Mouse (Mus musculus) urinary bladder, adult 2 months (tissue): ENCODE measurements around the gene Gm29427. TPM values are rescaled to one million over a fixed set of nuclear protein-coding genes. Genes with fewer than 3 reads are reported as not detected.
"Not testable (repeated sequence)": the region's sequence is repeated elsewhere in the genome, so short reads cannot be mapped to it uniquely, and the experiment has no call there.

Experiments used
- DNase-seq: peaks from one replicate; pipeline ENCODE4 v3.0.0; 2022; ENCODE audit warnings: low spot score
- polyA plus RNA-seq: library from polyadenylated mRNA; depleted of rRNA; stranded (reverse); fragments of >200 nt; gene quantifications from 2 replicates; pipeline ENCODE4 v1.2.3, GENCODE M21; 2012

The Gm29427 gene
- polyA plus RNA-seq, 1 experiment = 0.25 TPM

DNA sequence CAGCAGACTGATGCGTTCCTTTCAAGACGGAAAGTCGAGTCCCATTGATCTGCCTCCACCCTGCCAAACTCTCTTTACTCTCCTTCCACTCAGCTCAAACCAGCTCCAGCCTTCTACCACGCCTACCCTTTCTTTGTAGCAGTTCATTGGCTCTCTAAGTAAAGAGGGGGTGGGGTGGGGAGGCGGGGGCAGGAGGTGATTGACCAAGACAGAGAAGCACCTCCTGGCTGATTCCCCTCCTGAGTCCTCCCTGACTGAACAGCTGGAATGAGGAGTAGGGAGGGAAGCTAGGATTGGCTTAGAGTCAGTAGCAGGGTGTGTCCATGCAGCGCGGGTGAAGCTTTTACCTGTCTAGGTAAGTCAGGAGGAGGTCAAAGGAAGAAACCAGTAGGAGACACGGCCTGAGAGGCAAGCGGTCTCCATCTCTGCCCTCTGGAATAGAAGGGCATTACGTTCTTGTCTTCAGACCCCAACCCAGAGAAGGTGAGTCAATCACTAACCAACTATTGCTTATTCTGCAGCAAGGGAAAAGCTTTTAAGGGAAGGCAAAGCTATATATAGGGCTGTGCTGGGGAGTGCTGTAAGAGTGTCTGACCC lies 16.2 kb upstream of the Gm29427 start, which contains the start of gene AA986860:
Gene AA986860 (plus strand): TSS at position 236 of the 597 bp plus-strand sequence.
- no peak for DNase-seq

DNA sequence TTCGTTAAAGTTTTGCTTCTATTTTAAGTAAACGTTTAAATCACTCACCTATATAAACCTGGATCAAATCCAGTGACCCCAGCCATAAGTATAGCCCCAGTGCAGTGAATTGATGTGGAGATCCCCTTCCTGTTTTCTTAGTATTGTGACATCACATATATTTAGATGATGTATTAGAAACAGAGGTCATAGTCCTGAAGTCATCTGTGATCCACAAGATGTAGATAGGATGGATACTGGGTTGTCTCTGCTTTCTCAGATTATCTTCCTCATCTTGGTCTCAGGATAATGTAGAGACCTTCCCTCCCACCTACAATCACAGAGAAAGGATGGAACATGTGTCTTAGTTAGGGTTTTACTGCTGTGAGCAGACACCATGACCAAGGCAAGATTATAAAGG lies 13.6 kb upstream of the Gm29427 start, which contains the start of gene Pfkfb2:
Gene Pfkfb2 (minus strand): TSS at position 101 of the 400 bp plus-strand sequence.
- DNase-seq = no peak

DNA sequence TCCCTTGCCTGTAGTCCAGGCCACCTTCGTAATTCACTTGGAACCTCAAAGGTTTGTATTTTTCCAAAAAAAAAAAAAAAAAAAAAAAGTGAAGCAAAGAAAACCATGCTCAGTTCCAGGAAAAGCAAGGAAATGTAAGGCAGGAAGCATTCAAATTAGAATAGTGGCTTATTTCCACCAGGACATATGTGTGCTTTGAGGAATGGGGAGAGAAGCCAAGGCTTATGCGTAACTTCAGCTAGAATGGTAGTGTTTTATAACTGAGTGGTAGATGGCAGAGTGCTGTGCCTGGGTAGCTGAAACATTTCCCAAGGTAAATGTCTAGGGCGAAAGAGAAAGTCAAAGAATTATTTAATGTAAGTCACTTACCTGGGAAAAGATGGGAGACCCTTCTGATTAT lies 13.1 kb upstream of the Gm29427 start:
- DNase-seq = no peak

DNA sequence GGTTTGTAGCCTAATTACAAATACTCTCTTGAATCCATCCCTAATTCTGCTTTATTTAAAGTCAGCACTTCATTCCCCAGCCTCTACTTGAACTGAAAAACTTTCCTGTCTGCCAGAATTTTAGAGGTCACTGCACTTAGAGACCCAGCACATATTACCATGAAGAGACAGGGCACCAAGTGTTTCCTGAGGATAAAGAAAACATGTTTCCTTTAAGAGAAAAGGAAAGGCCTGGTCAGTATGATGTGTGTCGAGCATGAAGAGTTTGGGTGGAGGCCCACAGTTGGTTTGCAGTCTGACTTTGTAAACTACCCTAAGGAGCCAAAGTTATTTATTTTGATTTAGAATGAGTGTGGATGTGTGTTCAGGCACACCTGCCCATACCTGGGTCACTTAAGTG lies 12.5 kb upstream of the Gm29427 start:
- no peak for DNase-seq

DNA sequence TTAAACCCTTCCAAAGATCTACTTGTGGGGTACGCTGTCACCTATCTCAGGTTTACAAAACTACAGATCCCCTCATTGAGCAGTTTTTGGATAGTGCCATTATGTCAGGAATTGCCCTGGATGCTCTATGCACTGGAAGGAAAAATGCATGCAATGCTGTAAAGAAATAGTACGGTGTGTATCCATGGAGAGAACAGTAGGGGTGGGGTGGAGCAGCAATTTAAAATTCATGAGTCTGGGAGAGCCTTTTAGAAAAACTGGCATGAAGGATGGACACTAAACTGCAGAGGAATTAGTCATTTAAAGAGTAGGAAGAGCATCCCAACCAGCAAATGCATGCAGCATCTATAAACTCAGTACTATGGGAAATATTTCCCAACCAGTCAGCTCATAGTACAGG lies 10.8 kb upstream of the Gm29427 start:
- DNase-seq = no peak

DNA sequence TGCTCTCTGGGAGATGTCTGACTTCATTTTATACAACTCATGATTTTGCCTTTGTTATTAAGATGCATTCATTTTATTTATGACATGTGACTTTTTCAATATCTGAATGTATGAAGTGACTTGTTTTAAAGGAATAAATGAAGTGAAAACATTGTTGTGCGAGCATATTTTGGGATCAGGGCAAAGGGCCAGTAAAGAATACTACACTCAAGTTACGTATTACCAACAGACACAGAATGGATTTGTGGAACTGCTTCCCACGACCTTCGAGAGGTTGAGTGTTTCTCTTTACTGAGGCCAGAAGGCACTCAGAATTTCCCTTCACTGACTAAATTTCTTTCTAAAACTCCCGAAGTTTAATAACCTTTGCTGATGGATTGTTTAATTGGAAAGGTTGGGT lies 8.6 kb upstream of the Gm29427 start:
- DNase-seq = no peak

DNA sequence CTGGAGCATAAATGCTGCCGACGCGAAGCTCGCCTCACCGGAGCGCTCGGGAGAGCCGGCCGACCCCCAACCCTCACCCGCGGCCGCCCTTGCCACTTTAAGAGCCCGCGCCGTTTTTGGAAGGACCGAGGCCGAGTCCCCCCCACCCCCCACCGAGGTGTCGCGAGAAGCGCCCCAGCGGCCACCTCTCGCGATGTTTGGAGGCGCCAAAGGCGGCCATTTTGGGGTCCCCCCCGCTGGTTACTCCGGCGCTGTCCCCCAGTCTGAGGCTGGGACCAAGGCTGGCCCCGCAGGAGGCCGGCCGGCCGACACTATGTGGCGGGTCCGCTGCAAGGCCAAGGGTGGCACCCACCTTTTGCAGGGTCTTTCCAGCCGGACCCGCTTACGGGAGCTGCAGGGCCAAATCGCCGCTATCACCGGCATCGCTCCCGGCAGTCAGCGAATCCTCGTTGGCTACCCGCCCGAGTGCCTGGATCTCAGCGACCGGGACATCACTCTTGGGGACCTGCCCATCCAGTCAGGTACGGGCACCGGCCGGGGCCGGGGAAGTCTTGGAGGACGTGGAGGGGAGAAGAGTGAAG lies 1.8 kb upstream of the Gm29427 start, which contains the start of gene Yod1:
Gene Yod1 (plus strand): TSS at position 37 of the 581 bp plus-strand sequence.
- peak; percentile 94 for DNase-seq

DNA sequence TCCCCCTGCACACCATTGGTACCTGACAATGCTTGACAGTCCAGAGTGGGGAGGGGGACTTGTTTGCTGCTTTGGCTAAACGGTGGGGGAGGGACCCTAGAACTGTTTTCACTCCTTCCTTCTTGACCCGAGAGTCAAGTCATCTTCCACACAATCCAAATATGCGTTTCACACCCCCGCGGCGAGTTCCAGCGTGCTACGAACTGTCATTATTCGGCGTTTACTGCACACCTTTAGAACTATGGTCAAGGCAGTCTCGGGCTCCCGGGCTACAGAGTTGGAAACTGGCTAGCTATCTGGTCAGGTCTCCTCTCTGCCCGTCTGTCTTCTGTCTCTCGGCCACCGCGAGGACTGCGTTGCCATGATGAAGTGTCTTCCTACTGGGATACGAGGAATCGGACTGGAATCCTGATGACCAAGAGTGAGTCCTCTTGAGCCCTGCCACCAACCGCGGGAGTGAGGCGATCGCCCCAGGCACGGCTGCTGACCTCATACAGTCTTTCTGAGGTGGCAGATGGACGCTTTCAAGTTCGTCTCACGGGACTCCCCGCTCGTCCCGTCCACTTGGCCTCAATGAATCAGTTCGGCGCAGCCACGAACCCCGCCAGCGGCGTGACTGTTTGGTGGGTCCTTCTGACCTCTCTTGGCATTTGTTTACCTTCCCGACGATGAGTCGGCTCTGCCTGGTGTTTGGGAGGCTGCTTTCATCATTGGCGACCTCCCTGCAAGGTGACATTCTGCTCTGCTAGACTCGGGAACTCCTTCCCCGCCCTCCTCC lies 1.1 kb upstream of the Gm29427 start:
- DNase-seq = no peak

DNA sequence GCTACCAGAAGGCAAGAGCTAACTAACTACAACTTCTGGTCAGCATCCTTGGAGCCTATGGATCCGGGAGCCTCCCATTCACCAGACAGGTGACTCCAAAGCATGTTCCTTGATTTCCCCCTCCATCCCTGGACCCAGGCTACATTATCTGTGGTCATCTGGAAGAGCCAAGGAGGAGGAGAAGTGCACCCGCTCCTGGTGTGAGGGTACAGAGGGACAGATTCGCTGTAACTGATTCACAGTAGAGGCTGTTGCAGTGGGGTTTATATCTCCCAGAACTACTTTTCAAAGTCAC lies 566 bp upstream of the Gm29427 start:
- no peak for DNase-seq

DNA sequence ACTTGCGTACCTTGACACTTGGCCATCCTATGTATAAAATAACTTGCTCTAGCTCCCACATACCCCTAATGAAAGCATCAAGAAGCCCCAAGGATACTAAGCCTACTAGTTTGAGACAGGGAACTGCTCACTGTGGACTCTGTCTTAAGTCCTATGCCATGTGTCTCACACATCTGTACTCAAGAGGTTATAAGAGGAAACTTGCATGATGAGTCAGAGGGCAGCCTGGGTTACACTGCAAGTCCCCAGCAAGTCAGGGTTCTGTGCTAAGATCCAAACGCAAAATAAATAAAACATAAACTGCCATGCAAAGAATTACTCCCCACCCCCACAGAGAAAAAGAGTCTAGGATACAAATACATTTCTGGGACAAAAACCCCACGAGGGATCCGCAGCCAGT lies 1.6 kb downstream of the Gm29427 start:
- no peak for DNase-seq

DNA sequence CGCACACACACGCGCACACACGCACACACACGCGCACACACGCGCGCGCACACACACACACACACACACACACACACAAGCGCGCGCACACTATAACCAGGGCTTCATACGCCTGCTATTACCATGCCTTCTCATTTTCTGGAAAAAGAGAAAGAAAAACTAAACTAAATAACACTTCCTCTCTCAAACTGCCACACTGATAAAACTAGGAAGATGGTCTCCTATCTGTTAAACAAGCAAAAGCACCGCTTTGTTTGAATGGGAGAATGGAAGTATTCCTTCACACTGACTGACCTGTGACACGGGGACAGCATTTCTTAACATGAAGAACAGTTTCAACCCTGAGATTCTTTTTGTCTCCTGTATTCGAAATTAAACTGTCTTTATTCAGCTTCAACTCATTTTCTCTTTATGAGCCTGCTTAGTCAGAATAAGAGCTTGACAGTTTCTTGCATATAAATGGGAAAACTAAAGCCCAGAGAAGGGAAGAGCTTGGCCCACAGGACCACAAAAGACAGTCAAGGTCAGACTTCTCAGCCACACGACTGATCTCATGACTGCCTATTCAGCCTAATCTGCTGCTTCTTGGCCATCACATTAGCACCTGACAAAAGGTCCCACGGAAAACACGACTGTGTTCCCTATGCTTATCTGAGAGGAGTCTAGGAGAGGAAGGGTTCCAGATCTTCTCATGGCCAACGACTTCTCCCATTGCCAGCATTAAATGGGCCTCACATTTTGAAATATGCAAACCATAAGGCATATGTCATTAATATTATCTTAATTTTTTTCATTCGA lies 5.1 kb downstream of the Gm29427 start:
- DNase-seq = no peak

DNA sequence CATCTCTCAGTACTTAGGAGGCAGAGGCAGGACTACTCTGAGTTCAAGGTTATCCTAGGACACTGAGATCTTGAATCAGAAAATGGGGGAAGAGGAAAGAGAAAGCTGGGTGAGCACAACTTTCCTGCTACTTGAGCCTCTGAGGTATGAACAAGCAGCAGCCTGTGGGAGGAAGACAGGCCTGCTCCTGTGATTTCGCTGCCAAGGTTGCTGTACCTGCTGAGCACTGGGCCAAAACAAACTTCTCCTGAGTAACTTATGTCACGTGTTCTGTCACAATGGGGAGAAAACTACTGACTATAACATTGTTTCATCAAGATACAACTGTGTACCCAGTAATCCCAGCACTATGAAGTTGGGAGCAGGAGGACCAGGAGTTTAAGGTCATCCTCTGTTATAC lies 12.0 kb downstream of the Gm29427 start:
- DNase-seq = no peak

DNA sequence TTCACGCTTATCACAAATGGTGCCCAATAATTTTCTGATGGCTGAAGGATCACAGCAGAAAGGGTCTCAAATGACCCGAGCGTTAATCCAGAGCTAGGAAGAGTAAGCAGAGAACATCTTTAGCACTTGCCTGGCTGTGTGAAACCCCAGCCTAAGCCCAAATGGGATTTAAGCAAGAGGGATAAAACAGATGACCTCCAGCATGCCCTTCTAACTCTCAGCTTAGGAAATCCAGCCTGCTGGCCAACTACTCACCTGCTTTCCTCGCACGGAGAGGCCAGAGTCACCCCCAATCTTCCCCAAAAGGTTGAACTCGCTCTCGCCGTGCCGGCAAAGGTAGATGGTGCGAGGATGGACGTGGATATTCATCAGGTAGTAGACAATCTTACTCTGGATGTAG lies 13.6 kb downstream of the Gm29427 start:
- DNase-seq = no peak

DNA sequence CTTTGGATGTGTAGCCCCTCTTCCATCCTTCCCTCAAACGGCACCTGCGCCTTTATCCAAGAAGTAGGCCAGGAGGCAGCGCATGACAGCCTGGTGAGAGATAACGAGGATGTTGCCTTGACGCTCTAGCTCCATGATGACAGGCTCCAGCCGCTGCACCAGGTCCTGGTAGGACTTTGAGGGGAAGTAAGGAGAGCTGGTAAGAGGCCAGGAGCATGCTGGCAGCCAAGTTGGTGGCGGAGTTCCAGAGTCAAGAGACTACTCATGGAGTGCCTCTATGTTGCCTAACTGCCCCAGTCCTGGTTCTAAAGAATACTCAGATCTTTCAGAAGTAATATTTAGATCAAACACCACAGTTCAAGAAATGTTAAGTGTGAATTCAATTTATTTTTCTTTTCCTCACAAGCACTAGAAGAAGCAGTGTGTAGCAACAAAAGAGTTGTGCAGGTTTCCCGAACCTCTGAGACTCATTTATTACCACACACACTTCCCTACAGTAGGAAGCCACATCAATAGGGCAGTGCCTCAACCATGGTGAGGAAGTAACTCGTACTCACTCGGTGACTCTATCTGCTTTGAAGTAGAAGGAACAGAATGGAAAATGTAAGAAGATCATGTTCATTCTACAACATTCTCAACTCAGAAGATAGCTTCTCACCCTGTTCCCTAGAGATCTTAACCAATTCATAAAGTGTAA lies 15.5 kb downstream of the Gm29427 start:
- DNase-seq = no peak

DNA sequence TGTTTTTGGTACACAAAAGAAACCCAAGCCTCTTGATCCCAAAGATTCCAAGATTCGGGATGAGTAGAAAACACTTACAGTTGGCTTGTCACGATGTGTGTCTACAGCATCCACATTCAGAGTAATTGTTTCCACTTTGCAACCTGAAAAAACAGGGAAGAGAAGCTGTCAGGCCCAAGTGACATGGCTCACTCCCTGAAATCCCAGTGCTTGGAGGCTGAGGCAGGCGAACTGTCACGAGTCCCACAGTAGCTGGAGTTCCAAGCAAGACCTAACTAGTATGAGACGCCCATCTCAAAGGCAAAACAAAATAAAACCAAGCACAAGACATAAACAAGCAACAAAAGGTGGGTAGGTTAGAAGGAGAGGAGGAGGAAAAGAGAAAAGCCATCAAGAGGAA lies 17.0 kb downstream of the Gm29427 start:
- DNase-seq = no peak

DNA sequence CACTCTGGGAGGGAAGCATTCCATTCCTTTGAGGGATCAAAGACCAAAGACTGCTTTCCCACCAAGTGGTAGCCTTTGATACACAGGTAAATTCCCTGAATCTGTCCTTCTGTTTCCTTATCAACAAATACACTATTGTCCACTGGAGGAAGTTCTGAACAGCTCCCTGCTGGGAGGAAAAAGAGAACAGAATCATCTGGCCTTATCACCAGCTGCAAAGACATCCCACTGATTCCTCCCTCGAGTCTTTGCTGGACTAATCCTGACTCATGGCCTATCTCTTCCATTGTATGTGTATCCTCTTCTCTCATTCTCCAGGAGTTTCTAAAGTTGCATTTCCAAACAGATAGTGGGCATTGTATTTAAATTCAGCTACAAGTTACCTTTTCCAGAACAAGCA lies 31.7 kb downstream of the Gm29427 start:
- DNase-seq = no peak

DNA sequence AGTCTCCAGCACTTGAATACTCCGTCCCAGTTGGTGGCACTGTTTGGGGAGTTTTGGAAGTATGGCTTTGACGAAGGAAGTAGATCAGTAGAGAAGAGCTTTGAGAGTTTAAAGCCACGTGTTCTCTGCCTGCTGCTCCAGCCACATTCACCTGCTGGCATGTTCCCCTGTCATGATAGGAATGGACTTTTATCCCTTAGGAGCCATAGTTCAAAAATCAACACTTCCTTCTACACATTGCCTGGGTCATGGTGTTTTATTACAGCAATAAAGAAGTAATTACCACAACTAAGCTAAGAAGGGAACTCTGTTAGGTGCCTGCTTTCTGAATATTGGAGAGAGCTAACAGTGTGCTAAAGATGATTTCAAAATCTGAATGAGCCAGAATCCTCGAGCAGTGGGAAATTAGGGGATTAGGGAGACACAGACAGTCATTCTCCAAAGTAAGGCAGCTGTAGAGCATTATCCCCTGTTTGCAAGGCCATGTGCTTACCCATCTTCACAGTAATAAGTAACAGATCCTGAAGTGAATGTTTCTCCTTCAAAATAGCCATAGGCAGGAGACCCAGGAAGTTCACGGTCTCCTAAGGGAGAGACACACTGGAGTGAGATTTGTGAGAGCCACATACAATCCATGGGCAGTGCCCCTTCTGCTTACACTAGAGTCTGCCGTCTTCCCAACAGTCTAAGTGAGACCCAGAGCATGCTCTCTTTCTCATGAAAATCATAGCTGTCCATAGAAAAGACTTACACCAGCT lies 33.8 kb downstream of the Gm29427 start:
- DNase-seq = no peak

DNA sequence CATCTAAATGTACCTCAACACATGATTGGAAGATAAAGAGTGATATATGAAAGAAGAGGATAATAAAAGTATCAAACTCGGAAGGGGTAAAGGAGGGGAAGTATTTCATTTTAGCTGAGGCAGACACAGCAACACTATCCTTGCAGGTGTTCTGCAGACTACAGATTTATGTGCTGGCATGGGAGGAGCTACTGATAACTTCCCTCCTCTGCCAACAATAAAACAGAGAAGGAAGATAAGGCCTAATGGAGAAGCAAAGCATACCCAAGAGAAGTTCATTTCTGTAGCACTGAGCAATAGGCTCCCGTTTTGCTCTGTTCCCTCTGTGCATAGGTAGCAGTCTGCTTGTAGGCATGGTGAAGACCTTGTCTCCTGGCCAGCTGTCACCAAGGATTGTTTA lies 34.5 kb downstream of the Gm29427 start:
- no peak for DNase-seq

DNA sequence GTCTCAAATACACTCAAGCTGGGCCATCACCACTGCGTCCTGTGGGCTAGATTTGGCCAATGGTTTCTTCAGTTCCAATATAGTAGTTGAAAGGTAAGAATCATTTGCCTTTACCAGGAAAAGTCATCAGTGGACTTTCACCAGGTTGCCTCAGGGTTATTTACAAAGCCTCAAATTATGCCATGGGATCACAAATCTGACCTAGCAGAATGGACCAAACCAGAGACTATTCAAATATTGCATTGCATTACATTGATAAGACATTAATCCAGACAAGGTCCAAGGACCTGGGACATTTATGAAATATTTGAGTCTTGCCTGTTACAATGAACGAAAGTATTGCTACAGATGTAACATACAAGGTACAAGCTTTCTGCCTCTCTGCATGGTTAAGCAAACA lies 37.0 kb downstream of the Gm29427 start:
- no peak for DNase-seq

DNA sequence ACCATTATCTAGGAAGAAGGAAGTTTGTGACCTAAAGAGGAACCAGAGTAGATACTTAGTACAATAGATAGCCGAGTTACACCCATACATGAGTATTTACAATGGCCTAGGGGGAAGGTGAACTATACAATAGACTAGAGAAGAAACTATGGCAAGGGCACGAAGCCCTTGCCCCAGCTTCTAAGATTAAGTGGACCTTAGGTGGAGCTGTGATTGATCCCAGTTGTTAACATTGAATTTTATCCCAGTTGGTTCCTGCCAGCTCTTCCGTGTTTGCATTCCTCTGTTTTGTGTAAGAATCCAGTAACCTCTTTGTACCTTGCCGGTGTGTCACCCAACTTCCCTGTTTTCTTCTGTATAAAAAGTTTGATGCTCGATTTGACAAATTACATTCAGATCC lies 52.0 kb downstream of the Gm29427 start:
- not testable (repeated sequence) for DNase-seq

DNA sequence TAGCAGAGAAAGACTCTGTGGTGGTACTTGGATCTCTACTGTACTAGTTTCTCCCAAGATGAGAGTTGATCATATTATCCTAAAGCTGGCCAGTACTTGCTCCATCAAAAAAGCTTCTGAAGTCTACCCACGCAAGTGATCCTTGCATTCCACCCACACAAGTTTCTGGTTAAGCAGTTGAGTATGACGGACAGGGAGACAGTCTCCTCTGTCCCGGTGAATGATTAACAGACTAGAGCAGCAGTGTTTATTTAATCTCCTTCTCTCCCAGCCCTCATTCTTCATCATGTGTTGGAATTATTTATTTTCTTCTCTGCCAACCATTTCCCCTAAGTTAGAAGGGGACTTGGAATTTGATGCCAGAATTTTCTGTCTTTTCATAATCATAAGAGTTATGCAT lies 54.1 kb downstream of the Gm29427 start, which contains the start of gene C4bp:
Gene C4bp (minus strand): TSS at position 179 of the 400 bp plus-strand sequence.
- no peak for DNase-seq
